Mouse (Mus musculus) kidney, embryonic 16.5 days (tissue): Measurements from ENCODE around the gene Ip6k2. TPM values are rescaled to one million over a fixed set of nuclear protein-coding genes. Genes with fewer than 3 reads are reported as not detected.

ENCODE experiments used
- ATAC-seq: fragments of 200-750 bp; cut with Nextera tagmentation; 2 replicates; pipeline ENCODE4 v1.8.0; 2017; ENCODE audit warnings: moderate TSS enrichment; ENCODE audit not compliant: low FRiP score, low TSS enrichment
- H3K27ac ChIP-seq: fragments of 300-500 bp; sonication (generic); 2 replicates; pipeline ENCODE4 v1.5.1; 2014; ENCODE audit warnings: low read length
- H3K27me3 ChIP-seq: fragments of 300-500 bp; sonication (generic); 2 replicates; pipeline ENCODE4 v1.6.1; 2014; ENCODE audit warnings: low read length, control low read depth, mixed read lengths; ENCODE audit not compliant: insufficient read depth
- H3K36me3 ChIP-seq: fragments of 300-500 bp; sonication (generic); 2 replicates; pipeline ENCODE4 v1.6.1; 2014; ENCODE audit warnings: low read length, control low read depth, mixed read lengths; ENCODE audit not compliant: insufficient read depth
- H3K4me1 ChIP-seq: fragments of 300-500 bp; sonication (generic); 2 replicates; pipeline ENCODE4 v1.6.1; 2014; ENCODE audit warnings: low read length, control low read depth, mixed read lengths; ENCODE audit not compliant: insufficient read depth
- H3K4me2 ChIP-seq: fragments of 300-500 bp; sonication (generic); replicated peaks from 2 replicates; pipeline ENCODE4 v1.6.1; 2014; ENCODE audit warnings: low read depth, low read length
- H3K4me3 ChIP-seq: fragments of 300-500 bp; sonication (generic); 2 replicates; pipeline ENCODE4 v1.5.1; 2014; ENCODE audit warnings: mild to moderate bottlenecking, low read length
- H3K9ac ChIP-seq: fragments of 300-500 bp; sonication (generic); replicated peaks from 2 replicates; pipeline ENCODE4 v1.6.1; 2014; ENCODE audit warnings: low read length
- H3K9me3 ChIP-seq: fragments of 300-500 bp; sonication (generic); 2 replicates; pipeline ENCODE4 v1.6.1; 2016; ENCODE audit warnings: low read length, control low read depth
- WGBS: fragments of 180-500 bp; shearing (Covaris S2); extraction: QIAGEN DNeasy Blood & Tissue Kit; methylation state at CpG from one replicate; pipeline ENCODE4 v1.1.7; 2014; 5-methylcytosine and 5-hydroxymethylcytosine counted together
- microRNA-seq: library from miRNA; unstranded; fragments of <30 nt; microRNA quantifications from one replicate; pipeline ENCODE4, GENCODE M21; 2016
- polyA plus RNA-seq: library from polyadenylated mRNA; unstranded; fragments of >200 nt; fragmentation: Nextera tagmentation; extraction: Ambion mirVana; gene quantifications from 2 replicates; pipeline ENCODE4 v1.2.1, GENCODE M21; 2015

Gene Ip6k2
- polyA plus RNA-seq, 1 experiment from 2014 or later = 100 TPM

GRCm38 (mm10) chr9:108848419-108848818 is 64.8 kb downstream of the Ip6k2 start:
- Histone ChIP-seq H3K27me3 (no peaks in the 10 kb centered on the region; the same call in 1 of the 2 replicates), H3K4me3 (no peak overlapping the region), H3K27ac (no peak overlapping the region), H3K9ac (no peak overlapping the region), H3K36me3 (no peaks in the 10 kb centered on the region), H3K9me3 (no peaks in the 10 kb centered on the region), H3K4me1 (peaks cover 3% of the 10 kb centered on the region), H3K4me2 (no peak overlapping the region)
- ATAC-seq = no peak
- 69% methylated on average over 17 of the region's 17 CpGs for WGBS

GRCm38 (mm10) chr9:108852976-108853375 is 69.4 kb downstream of the Ip6k2 start, which contains the start of gene Slc26a6:
Slc26a6 (plus strand) TSS chr9:108853283.
- Histone ChIP-seq H3K4me2 (peak within 1 kb of the TSS; percentile 93), H3K4me1 (peaks cover 13% of the 10 kb centered on the region), H3K27me3 (no peaks in the 10 kb centered on the region), H3K27ac (peak within 1 kb of the TSS; percentile 93), H3K36me3 (0 out of 2 replicates have a peak, but pooled peaks cover under 1% of the 10 kb centered on the region), H3K9ac (peak within 1 kb of the TSS; percentile 82), H3K9me3 (no peaks in the 10 kb centered on the region), H3K4me3 (peak within 1 kb of the TSS; percentile 90)
- WGBS = 93% methylated on average over 3 of the region's 3 CpGs
- ATAC-seq = no peak

- H3K4me1 ChIP-seq = peaks cover 13% of the 10 kb centered on the region
- peak overlapping the region; percentile 90 for H3K4me3 ChIP-seq
- peak; percentile 93 for ATAC-seq
- peak overlapping the region; percentile 93 for H3K27ac ChIP-seq
- H3K9ac ChIP-seq = peak overlapping the region; percentile 82
- WGBS = 3% methylated on average over 25 of the region's 25 CpGs
- peaks cover 8% of the 10 kb centered on the region; the same call in 1 of the 2 replicates for H3K36me3 ChIP-seq
- peak overlapping the region; percentile 93 for H3K4me2 ChIP-seq
- no peaks in the 10 kb centered on the region for H3K27me3 ChIP-seq
- H3K9me3 ChIP-seq = no peaks in the 10 kb centered on the region
These were observed 70.1 kb downstream of the Ip6k2 start for GRCm38 (mm10) chr9:108853635-108854240.

- no peaks in the 10 kb centered on the region for H3K9me3 ChIP-seq
- peak overlapping the region; percentile 93 for H3K27ac ChIP-seq
- WGBS = under 1% methylated on average over 28 of the region's 28 CpGs
- peaks cover 13% of the 10 kb centered on the region for H3K4me1 ChIP-seq
- no peaks in the 10 kb centered on the region for H3K27me3 ChIP-seq
- ATAC-seq = peak; percentile 93
- peak overlapping the region; percentile 90 for H3K4me3 ChIP-seq
- H3K36me3 ChIP-seq = peaks cover 10% of the 10 kb centered on the region; the same call in 1 of the 2 replicates
- H3K4me2 ChIP-seq = peak overlapping the region; percentile 93
- peak overlapping the region; percentile 82 for H3K9ac ChIP-seq
These were observed 70.7 kb downstream of the Ip6k2 start for GRCm38 (mm10) chr9:108854241-108854696.

DNA sequence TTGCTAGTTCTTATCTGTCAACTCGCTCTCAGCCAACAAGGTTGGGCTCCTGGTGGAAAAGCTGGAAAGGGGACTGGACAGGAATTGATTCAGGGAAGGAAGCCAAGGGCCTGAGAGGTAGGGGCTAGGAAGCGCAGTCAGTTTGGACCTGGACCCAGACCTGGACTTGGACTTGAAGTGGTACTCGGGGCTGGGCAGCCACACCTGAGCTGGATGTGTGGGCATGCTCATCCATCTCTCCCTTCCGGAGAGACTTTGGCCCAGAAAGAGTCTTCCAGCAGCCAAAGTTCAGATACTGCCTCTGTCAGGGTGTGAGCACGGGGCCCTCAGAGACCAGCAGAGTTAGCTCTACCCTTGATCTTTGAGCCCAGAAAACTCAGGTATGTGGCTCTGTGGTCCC is 71.7 kb downstream of the Ip6k2 start:
- H3K4me3 ChIP-seq = peak overlapping the region; percentile 90; the same call in 1 of the 2 replicates
- H3K9ac ChIP-seq = peak overlapping the region; percentile 82
- no peaks in the 10 kb centered on the region for H3K27me3 ChIP-seq
- H3K4me2 ChIP-seq = peak overlapping the region; percentile 93; the same call in 1 of the 2 replicates
- H3K9me3 ChIP-seq = no peaks in the 10 kb centered on the region
- no peak overlapping the region for H3K27ac ChIP-seq
- peaks cover 13% of the 10 kb centered on the region; the same call in 1 of the 2 replicates for H3K36me3 ChIP-seq
- H3K4me1 ChIP-seq = peaks cover 13% of the 10 kb centered on the region
- 62% methylated on average over 5 of the region's 5 CpGs for whole genome bisulfite sequencing
- no peak for ATAC-seq

Small RNA genes within 50 kb of the gene (microRNA-seq; reads per million reads assigned to microRNA genes)
- gene Gm23156 = not detected

Other genes starting within 250 kb of the Ip6k2 start
- gene Impdh2, start 223.5 kb upstream of the Ip6k2 start, polyA plus RNA-seq = 188 and 198 TPM in 2 replicates
- gene Ndufaf3, start 216.4 kb upstream of the Ip6k2 start, polyA plus RNA-seq = 47.6 and 48.6 TPM in 2 replicates
- gene Dalrd3, start 213.9 kb upstream of the Ip6k2 start, polyA plus RNA-seq = 200 TPM in 2 replicates
- gene Wdr6, start 205.1 kb upstream of the Ip6k2 start, polyA plus RNA-seq = 148 and 150 TPM in 2 replicates
- 10.8 and 11.0 TPM in 2 replicates for gene P4htm, start 186.1 kb upstream of the Ip6k2 start, polyA plus RNA-seq
- 52.7 and 58.2 TPM in 2 replicates for gene Arih2, start 134.4 kb upstream of the Ip6k2 start, polyA plus RNA-seq
- gene Slc25a20, start 121.7 kb upstream of the Ip6k2 start, polyA plus RNA-seq = 60.4 and 61.7 TPM in 2 replicates
- 19.8 and 20.2 TPM in 2 replicates for gene Prkar2a, start 94.5 kb upstream of the Ip6k2 start, polyA plus RNA-seq
- gene Nckipsd, start 24.6 kb downstream of the Ip6k2 start, polyA plus RNA-seq = 17.7 and 23.6 TPM in 2 replicates
- 0.12 and 0.26 TPM in 2 replicates for gene Celsr3, start 42.5 kb downstream of the Ip6k2 start, polyA plus RNA-seq
- gene Slc26a6, start 69.5 kb downstream of the Ip6k2 start, polyA plus RNA-seq = 14.4 and 15.3 TPM in 2 replicates
- not detected in 2 replicates for gene Tmem89, start 130.8 kb downstream of the Ip6k2 start, polyA plus RNA-seq
- gene Uqcrc1, start 152.8 kb downstream of the Ip6k2 start, polyA plus RNA-seq = 621 and 666 TPM in 2 replicates
- gene Col7a1, start 169.8 kb downstream of the Ip6k2 start, polyA plus RNA-seq = 2.9 and 3.9 TPM in 2 replicates
- gene Ucn2, start 202.2 kb downstream of the Ip6k2 start, polyA plus RNA-seq = 0.31 TPM in 1 of 2 replicates, not detected in the other
- 10.4 and 10.9 TPM in 2 replicates for gene Pfkfb4, start 208.0 kb downstream of the Ip6k2 start, polyA plus RNA-seq